Mouse (Mus musculus): ENCODE measurements around the gene Fam76a.
"Not testable (repeated sequence)": the region's sequence is repeated elsewhere in the genome, so short reads cannot be mapped to it uniquely, and the experiment has no call there.

Gene Fam76a

GRCm38 (mm10) chr4:132945261-132946046 is 23.1 kb upstream of the Fam76a start:
- peak; percentile 87 to 90 for DNase-seq (ENCODE audit: low spot score in 2 of 2)

- DNase-seq (ENCODE audit: low spot score in 2 of 2): no peak
Observed at GRCm38 (mm10) chr4:132944776-132945175, 22.4 kb upstream of the Fam76a start.

DNA sequence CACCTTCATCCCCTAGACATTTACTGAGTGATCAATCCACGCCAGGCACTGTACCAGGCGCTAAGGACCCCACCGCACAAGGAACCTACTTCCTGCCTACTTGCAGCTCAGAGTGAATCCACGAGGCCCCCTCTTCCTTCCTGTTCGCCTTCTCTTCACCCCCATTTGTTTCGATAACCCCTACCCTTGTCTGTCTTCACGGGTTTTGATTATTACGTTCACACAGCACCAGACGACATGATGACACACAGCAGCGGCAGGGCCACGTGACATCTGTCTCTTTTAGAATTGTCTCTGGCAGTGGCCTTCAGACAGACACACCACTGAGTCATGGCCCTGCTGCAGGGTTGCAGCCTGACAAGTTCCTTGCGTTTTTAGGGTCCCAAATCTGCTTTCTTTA is 21.7 kb upstream of the Fam76a start:
- DNase-seq (ENCODE audit: low spot score in 2 of 2): peak; percentile 38 to 55

DNA sequence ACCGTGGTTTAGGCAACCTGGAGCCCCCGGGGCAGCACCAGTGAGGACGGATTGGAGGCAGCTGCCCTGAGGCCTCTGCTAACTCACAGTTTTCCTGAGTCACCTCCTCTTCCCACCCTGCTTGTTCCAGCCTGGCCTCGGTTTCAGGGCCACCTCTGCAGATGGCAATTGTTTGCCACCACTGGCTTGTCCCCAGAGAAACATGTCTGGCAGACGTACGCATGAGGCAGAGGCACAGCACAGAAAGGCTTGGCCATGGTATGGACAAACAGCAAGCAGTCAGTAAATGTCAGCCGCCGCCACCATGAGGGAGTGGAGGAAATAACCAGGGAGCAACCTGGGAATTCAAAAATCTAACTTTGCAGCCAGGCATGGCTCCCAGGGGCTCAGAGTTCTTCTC is 20.7 kb upstream of the Fam76a start:
- no peak for DNase-seq (ENCODE audit: low spot score in 2 of 2)

DNA sequence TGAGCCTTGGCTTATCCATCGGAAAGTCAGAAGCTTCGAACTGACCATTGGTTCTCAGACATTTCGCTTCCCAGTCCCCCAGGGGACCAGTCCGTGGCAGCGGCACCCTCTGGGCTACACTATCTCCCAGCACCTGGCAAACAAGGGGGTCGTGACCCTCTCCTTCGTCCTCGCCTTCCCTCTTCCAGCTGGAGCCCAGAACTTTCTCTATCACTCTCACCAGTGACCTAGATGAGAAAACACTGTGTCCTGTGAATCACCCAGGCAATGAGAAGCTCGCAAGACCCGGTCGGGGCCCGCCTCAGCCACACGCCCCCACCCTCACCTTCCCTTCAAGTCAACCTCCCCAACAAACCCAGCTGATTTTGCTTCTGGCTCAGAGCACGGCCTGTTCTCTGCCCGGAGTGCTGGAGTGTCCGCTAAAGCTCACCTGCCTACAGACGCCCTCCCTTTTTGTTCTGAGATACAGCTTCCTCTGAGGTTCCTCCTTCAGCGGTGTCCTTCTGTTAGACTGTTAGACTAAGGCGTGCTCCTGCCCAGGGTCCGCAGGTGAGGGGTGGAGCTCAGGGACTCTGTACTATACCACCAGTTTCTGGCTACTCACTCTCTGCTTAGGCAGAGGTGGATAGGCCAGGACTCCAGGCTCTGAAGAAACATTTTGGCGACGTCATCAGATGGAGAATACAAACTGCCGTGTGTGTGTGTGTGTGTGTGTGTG is 18.8 kb upstream of the Fam76a start:
- DNase-seq (ENCODE audit: low spot score in 2 of 2): no peak

GRCm38 (mm10) chr4:132939421-132940127 is 17.2 kb upstream of the Fam76a start:
- peak; percentile 64 to 77 for DNase-seq (ENCODE audit: low spot score in 2 of 2)

GRCm38 (mm10) chr4:132938181-132938941 is 16.0 kb upstream of the Fam76a start:
- DNase-seq (ENCODE audit: low spot score in 2 of 2): no peak

DNA sequence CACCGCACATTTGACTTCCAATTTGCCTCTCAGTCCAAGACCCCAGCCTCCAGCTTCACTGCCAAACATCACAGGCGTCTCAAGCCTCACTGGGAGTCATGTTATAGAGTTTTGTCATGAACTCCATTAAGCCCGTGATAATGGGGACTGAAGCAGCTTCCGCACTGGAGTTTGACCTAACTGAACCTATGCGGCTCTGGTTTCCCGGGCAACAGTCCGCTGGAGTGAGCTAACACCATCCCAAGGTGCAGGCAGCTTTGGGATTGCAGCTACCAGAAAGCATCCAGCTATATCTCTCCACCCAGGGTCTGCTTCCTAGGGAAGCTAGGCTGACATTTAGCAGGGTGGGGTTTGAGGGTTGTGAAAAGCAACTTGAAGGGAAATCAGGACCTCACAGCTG is 12.3 kb upstream of the Fam76a start:
- DNase-seq (ENCODE audit: low spot score in 2 of 2): no peak

DNA sequence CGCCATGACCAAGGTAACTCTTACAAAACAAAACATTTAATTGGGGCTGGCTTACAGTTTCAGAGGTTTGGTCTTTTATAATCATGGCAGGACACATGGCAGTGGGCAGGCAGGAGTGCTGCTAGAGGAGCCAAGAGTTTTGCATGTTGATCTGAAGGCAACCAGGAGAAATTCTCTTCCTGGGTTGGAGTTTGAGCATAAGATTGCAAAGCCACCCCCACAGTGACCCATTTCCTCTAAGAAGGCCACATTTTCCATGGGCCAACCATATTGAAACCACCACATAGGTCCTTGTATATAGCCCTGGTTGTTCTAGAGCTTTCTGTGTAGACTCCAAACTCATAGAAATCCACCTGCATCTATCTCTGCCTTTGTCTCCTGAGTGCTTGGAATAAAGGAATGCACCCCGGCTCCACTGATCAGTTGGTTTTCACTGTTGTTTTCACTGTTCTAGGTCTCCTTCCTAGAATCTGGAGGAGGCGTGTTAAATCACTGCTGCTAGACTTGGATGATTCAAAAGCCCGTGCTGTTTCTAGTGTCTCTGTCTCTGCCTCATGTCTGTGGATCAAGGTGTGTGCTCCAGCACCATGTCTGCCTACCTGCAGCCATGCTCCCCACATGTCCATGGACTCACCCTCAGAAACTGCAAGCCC is 10.5 kb upstream of the Fam76a start:
- DNase-seq (ENCODE audit: low spot score in 2 of 2): no peak

GRCm38 (mm10) chr4:132930784-132931183 is 8.4 kb upstream of the Fam76a start:
- peak; percentile 51 to 68 for DNase-seq (ENCODE audit: low spot score in 2 of 2)

DNA sequence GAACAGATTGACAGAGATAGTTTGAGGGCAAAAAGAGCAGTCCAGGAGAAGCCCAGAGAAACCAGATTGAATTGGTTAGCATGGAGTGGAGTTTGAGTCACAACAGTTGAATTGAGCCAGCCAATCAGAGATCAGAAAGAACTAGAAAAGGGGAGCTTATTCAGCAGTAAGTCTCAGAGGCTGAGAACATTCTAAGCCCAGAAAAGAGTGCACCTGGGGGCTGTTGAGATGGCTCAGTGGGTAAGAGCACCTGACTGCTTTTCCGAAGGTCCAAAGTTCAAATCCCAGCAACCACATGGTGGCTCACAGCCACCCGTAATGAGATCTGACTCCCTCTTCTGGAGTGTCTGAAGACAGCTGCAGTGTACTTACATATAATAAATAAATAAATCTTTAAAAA is 4.2 kb upstream of the Fam76a start:
- not testable (repeated sequence) for DNase-seq (ENCODE audit: low spot score in 2 of 2)

- no peak for DNase-seq (ENCODE audit: low spot score in 2 of 2)
Observed at GRCm38 (mm10) chr4:132922061-132922530, 262 bp downstream of the Fam76a start.

DNA sequence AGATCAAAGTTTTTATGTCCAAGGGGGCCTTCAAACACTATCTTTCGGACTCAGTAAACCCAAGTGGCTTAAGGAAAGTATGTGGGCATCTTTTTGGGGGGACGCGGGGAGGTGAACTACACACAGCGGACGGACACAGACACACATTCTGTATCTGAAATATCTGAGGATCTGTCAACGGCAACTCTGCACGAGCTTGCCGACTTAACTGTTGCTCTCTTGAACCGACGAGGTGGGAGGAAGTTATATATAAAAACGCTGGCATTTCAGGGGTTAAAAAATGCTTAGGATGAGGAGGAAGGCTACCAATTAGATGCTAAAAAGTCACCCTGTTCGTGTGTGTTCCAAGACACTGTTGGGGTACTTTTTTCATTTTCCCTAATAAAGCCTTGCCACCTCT is 870 bp downstream of the Fam76a start:
- DNase-seq (ENCODE audit: low spot score in 2 of 2): no peak

DNA sequence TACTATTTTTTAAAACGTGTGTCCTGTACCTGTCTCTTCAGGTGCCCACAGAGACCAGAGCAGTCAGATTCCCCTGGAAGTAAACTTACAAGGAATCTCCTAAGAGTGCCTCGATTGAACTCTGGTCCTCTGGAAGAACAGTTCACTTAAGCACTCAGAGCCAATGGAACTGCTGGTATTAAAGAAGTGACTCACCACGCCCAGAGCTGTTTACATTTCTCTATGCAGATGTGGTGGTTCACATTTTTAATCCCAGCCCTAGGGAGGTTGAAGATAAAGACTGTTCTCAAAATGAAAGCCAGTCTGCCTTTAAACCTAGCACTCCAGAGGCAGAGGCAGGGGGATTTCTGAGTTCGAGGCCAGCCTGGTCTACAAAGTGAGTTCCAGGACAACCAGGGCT is 2.2 kb downstream of the Fam76a start:
- DNase-seq (ENCODE audit: low spot score in 2 of 2): no peak

DNA sequence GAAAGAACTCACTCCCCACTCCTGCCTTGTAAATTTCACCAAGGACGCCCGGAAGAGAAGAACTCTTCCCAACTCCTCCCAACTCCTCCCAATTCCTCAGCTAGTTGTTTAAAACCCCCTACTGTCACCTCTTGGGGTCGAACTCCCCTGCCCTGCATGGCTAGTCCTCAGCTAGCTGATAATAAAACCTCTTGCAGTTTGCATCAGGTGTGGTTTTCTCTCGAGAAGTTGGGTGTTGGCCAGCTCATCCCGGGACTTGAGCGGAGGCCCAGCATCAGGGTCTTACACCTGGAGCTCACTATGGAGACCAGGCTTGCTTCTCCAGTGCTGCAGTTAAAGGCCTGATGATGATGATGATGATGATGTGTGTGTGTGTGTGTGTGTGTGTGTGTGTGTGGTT is 3.9 kb downstream of the Fam76a start:
- not testable (repeated sequence) for DNase-seq (ENCODE audit: low spot score in 2 of 2)

DNA sequence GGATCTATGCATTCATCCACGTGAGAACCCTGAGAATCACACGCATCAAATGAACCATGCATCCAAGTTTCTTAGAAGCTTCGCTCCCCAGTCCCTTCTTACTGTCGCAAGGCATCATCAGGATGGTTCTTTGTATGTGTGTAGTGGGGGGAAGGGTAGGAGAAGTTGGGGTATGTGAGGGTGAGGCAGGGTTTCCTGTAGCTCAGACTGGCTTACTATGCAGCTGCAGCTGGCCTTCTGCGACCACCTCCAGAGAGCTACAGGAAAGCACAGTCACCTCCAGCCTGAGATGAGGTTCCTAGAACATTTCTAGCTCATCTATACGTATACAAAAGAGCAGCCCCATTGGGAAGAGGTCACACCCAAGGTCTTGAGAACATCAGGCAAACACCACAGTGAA is 10.2 kb downstream of the Fam76a start:
- DNase-seq (ENCODE audit: low spot score in 2 of 2): no peak

GRCm38 (mm10) chr4:132905843-132906360 is 16.5 kb downstream of the Fam76a start:
- no peak for DNase-seq (ENCODE audit: low spot score in 2 of 2)

- DNase-seq (ENCODE audit: low spot score in 2 of 2): no peak
Observed at GRCm38 (mm10) chr4:132904765-132905309, 17.5 kb downstream of the Fam76a start.

- DNase-seq (ENCODE audit: low spot score in 2 of 2): no peak
Observed at GRCm38 (mm10) chr4:132904071-132904470, 18.3 kb downstream of the Fam76a start.

- DNase-seq (ENCODE audit: low spot score in 2 of 2): no peak
Observed at GRCm38 (mm10) chr4:132898197-132898596, 24.2 kb downstream of the Fam76a start.

DNA sequence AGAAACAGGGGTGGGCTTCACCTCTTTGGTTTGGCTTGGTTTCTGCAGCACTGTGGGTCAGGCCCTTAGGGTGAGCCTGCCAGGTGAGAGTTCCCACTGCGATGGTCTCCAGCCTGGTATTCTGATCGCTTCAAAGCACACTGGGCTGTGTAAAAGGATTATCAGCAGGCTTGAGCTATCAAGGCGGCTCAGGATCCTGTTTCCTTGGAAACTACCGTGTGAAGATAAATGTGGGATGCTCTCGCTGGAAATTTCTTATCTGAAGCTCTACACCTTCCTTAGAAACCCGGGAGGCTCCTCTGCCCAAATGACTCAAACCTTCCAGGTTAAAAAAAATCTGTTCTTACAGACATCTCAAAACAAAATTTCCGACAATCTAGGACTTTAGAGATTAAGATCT is 28.0 kb downstream of the Fam76a start:
- no peak for DNase-seq (ENCODE audit: low spot score in 2 of 2)
